Mouse (Mus musculus): ENCODE results near the gene Timm23. TPM values are rescaled to one million over a fixed set of nuclear protein-coding genes. Genes with fewer than 3 reads are reported as not detected.
"Not testable (repeated sequence)": the region's sequence is repeated elsewhere in the genome, so short reads cannot be mapped to it uniquely, and the experiment has no call there.

Timm23 gene
- polyA plus RNA-seq (2016; fragmentation: Nextera tagmentation; extraction: Ambion mirVana), result 211 and 222 TPM in 2 replicates

GRCm38 (mm10) chr14:32201791-32202451 is at the start of gene Timm23, which contains the start of gene Parg:
Gene Timm23, minus strand, starts transcription at chr14:32201898.
Gene Parg, plus strand, starts transcription at chr14:32201949.
- H3K27me3 ChIP-seq, result no peaks in the 10 kb centered on the region
- H3K9ac ChIP-seq (replicated peaks), result peak within 1 kb of the TSS; percentile 93
- peaks cover 25% of the 10 kb centered on the region for H3K4me1 ChIP-seq
- peak within 1 kb of the TSS; percentile 98 for H3K4me3 ChIP-seq
- under 1% methylated on average over 57 of the region's 77 CpGs for WGBS
- peaks cover 6% of the 10 kb centered on the region; the same call in 1 of the 2 replicates for H3K9me3 ChIP-seq
- H3K27ac ChIP-seq (replicated peaks), result peak within 1 kb of the TSS; percentile 71
- ATAC-seq (ENCODE audit: low FRiP score, low read depth), result peak; percentile 95
- H3K4me2 ChIP-seq (replicated peaks), result peak within 1 kb of the TSS; percentile 93
- H3K36me3 ChIP-seq, result peaks cover 27% of the 10 kb centered on the region

- H3K27ac ChIP-seq (replicated peaks), result no peak overlapping the region
- H3K4me3 ChIP-seq, result no peak overlapping the region
- no peaks in the 10 kb centered on the region for H3K9me3 ChIP-seq
- H3K4me2 ChIP-seq (replicated peaks), result no peak overlapping the region
- peaks cover 6% of the 10 kb centered on the region for H3K4me1 ChIP-seq
- WGBS, result 84% methylated on average over 6 of the region's 6 CpGs
- H3K36me3 ChIP-seq, result peaks cover 6% of the 10 kb centered on the region; the same call in 1 of the 2 replicates
- no peak overlapping the region for H3K9ac ChIP-seq (replicated peaks)
- no peaks in the 10 kb centered on the region for H3K27me3 ChIP-seq
- no peak for ATAC-seq (ENCODE audit: low FRiP score, low read depth)
Measured at GRCm38 (mm10) chr14:32249616-32250015, 47.9 kb upstream of the Timm23 start.

- peaks cover 6% of the 10 kb centered on the region for H3K4me1 ChIP-seq
- no peak for ATAC-seq (ENCODE audit: low FRiP score, low read depth)
- no peak overlapping the region for H3K4me3 ChIP-seq
- peaks cover 17% of the 10 kb centered on the region for H3K36me3 ChIP-seq
- WGBS, result 22% methylated on average over 2 of the region's 2 CpGs
- no peaks in the 10 kb centered on the region for H3K9me3 ChIP-seq
- H3K9ac ChIP-seq (replicated peaks), result no peak overlapping the region
- H3K27ac ChIP-seq (replicated peaks), result no peak overlapping the region
- H3K4me2 ChIP-seq (replicated peaks), result no peak overlapping the region
- H3K27me3 ChIP-seq, result no peaks in the 10 kb centered on the region
Measured at GRCm38 (mm10) chr14:32246019-32246418, 44.3 kb upstream of the Timm23 start.

GRCm38 (mm10) chr14:32242401-32242800 is 40.7 kb upstream of the Timm23 start:
- WGBS, result 83% methylated on average over 4 of the region's 4 CpGs
- Histone ChIP-seq H3K4me1 (peaks cover 6% of the 10 kb centered on the region), H3K4me3 (no peak overlapping the region), H3K9me3 (no peaks in the 10 kb centered on the region), H3K9ac (replicated peaks) (no peak overlapping the region), H3K4me2 (replicated peaks) (no peak overlapping the region), H3K27ac (replicated peaks) (no peak overlapping the region), H3K36me3 (peaks cover 20% of the 10 kb centered on the region), H3K27me3 (no peaks in the 10 kb centered on the region)
- no peak for ATAC-seq (ENCODE audit: low FRiP score, low read depth)

GRCm38 (mm10) chr14:32228996-32229395 is 27.3 kb upstream of the Timm23 start:
- Histone ChIP-seq H3K9me3 (no peaks in the 10 kb centered on the region), H3K4me2 (replicated peaks) (no peak overlapping the region), H3K4me3 (no peak overlapping the region), H3K27me3 (no peaks in the 10 kb centered on the region), H3K9ac (replicated peaks) (no peak overlapping the region), H3K4me1 (no peaks in the 10 kb centered on the region), H3K27ac (replicated peaks) (no peak overlapping the region), H3K36me3 (peaks cover 10% of the 10 kb centered on the region)
- ATAC-seq (ENCODE audit: low FRiP score, low read depth), result no peak
- WGBS, result 1% methylated on average over 2 of the region's 2 CpGs

GRCm38 (mm10) chr14:32226601-32227000 is 24.9 kb upstream of the Timm23 start:
- H3K27me3 ChIP-seq, result no peaks in the 10 kb centered on the region
- H3K9ac ChIP-seq (replicated peaks), result no peak overlapping the region
- H3K9me3 ChIP-seq, result no peaks in the 10 kb centered on the region
- peaks cover 7% of the 10 kb centered on the region for H3K36me3 ChIP-seq
- no peaks in the 10 kb centered on the region for H3K4me1 ChIP-seq
- ATAC-seq (ENCODE audit: low FRiP score, low read depth), result no peak
- H3K4me2 ChIP-seq (replicated peaks), result no peak overlapping the region
- H3K4me3 ChIP-seq, result no peak overlapping the region
- no peak overlapping the region for H3K27ac ChIP-seq (replicated peaks)

- Histone ChIP-seq H3K4me1 (peaks cover 25% of the 10 kb centered on the region), H3K27me3 (no peaks in the 10 kb centered on the region), H3K4me3 (peak overlapping the region; percentile 98), H3K36me3 (peaks cover 31% of the 10 kb centered on the region), H3K9me3 (peaks cover 6% of the 10 kb centered on the region; the same call in 1 of the 2 replicates), H3K4me2 (replicated peaks) (peak overlapping the region; percentile 61), H3K9ac (replicated peaks) (peak overlapping the region; percentile 93), H3K27ac (replicated peaks) (no peak overlapping the region)
- ATAC-seq (ENCODE audit: low FRiP score, low read depth), result peak; percentile 30; the same call in 1 of the 2 replicates
- WGBS, result under 1% methylated on average over 26 of the region's 26 CpGs
Measured at GRCm38 (mm10) chr14:32201354-32201753, 344 bp downstream of the Timm23 start.

- H3K4me2 ChIP-seq (replicated peaks); H3K9me3 ChIP-seq; H3K27me3 ChIP-seq; H3K4me3 ChIP-seq; ATAC-seq (ENCODE audit: low FRiP score, low read depth); H3K4me1 ChIP-seq; H3K27ac ChIP-seq (replicated peaks); H3K9ac ChIP-seq (replicated peaks): not testable (repeated sequence)
- WGBS, result 84% methylated on average over 5 of the region's 5 CpGs
- H3K36me3 ChIP-seq, result peaks cover 58% of the 10 kb centered on the region
Measured at GRCm38 (mm10) chr14:32193557-32193956, 8.1 kb downstream of the Timm23 start.

- Histone ChIP-seq H3K4me1 (no peaks in the 10 kb centered on the region), H3K27ac (replicated peaks) (no peak overlapping the region), H3K4me2 (replicated peaks) (no peak overlapping the region), H3K9me3 (no peaks in the 10 kb centered on the region), H3K36me3 (peaks cover 60% of the 10 kb centered on the region), H3K9ac (replicated peaks) (no peak overlapping the region), H3K4me3 (no peak overlapping the region), H3K27me3 (no peaks in the 10 kb centered on the region)
- ATAC-seq (ENCODE audit: low FRiP score, low read depth), result no peak
- 52% methylated on average over 3 of the region's 3 CpGs for WGBS
Measured at GRCm38 (mm10) chr14:32192437-32192836, 9.3 kb downstream of the Timm23 start.

GRCm38 (mm10) chr14:32191926-32192325 is 9.8 kb downstream of the Timm23 start:
- peaks cover 60% of the 10 kb centered on the region for H3K36me3 ChIP-seq
- WGBS, result 90% methylated on average over 5 of the region's 5 CpGs
- H3K27me3 ChIP-seq, result no peaks in the 10 kb centered on the region
- no peaks in the 10 kb centered on the region for H3K4me1 ChIP-seq
- H3K9me3 ChIP-seq, result no peaks in the 10 kb centered on the region
- H3K9ac ChIP-seq (replicated peaks), result no peak overlapping the region
- no peak for ATAC-seq (ENCODE audit: low FRiP score, low read depth)
- H3K4me2 ChIP-seq (replicated peaks), result no peak overlapping the region
- no peak overlapping the region for H3K27ac ChIP-seq (replicated peaks)
- no peak overlapping the region for H3K4me3 ChIP-seq

- no peak for ATAC-seq (ENCODE audit: low FRiP score, low read depth)
- no peaks in the 10 kb centered on the region for H3K9me3 ChIP-seq
- H3K27ac ChIP-seq (replicated peaks), result no peak overlapping the region
- no peak overlapping the region for H3K9ac ChIP-seq (replicated peaks)
- no peak overlapping the region for H3K4me2 ChIP-seq (replicated peaks)
- no peaks in the 10 kb centered on the region for H3K27me3 ChIP-seq
- no peaks in the 10 kb centered on the region for H3K4me1 ChIP-seq
- H3K4me3 ChIP-seq, result no peak overlapping the region
- H3K36me3 ChIP-seq, result peaks cover 64% of the 10 kb centered on the region
- WGBS, result 95% methylated on average over 6 of the region's 6 CpGs
Measured at GRCm38 (mm10) chr14:32190627-32191391, 10.9 kb downstream of the Timm23 start.

GRCm38 (mm10) chr14:32183846-32184245 is 17.9 kb downstream of the Timm23 start:
- 95% methylated on average over 4 of the region's 4 CpGs for WGBS
- Histone ChIP-seq H3K27ac (replicated peaks) (no peak overlapping the region), H3K4me1 (no peaks in the 10 kb centered on the region), H3K9me3 (no peaks in the 10 kb centered on the region), H3K9ac (replicated peaks) (no peak overlapping the region), H3K27me3 (no peaks in the 10 kb centered on the region), H3K36me3 (peaks cover 78% of the 10 kb centered on the region), H3K4me2 (replicated peaks) (no peak overlapping the region), H3K4me3 (no peak overlapping the region)
- ATAC-seq (ENCODE audit: low FRiP score, low read depth), result no peak

Data from midbrain, embryonic 12.5 days (tissue).